Mouse (Mus musculus): ENCODE data around the gene Dtd1.

Dtd1 gene

DNA sequence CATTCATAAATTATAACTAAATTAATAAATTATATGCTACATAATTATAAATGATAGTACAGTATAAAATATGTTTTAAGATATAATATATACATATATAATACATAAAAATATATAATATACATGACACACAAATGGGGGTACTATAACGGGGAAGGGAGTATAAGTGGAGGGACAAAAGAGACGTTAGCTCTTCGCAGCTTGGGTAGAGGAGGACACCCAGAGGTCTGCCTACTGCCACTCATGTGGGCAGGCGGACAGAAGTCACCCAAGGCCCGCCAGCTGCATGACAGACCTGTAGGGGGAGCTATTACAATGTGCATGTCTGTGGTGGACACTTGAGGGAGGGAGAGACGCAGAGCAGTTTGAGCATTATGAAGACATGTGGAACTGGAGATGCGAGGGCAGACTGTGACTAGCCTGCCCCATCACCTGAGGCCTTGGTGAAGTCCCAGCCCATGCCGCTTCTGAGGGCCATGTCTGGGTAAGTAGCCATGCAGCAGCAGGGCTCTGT lies 92.6 kb downstream of the Dtd1 start:
- CTCF ChIA-PET: interaction anchor here in 3 of 4 experiments (0.6 to 1.6 kb wide), 7 partner anchors 9 to 43 kb away, joined by 3 to 9 read pairs (median 3); no protein-coding TSS in a partner anchor
- POLR2A ChIA-PET: no interaction called here

DNA sequence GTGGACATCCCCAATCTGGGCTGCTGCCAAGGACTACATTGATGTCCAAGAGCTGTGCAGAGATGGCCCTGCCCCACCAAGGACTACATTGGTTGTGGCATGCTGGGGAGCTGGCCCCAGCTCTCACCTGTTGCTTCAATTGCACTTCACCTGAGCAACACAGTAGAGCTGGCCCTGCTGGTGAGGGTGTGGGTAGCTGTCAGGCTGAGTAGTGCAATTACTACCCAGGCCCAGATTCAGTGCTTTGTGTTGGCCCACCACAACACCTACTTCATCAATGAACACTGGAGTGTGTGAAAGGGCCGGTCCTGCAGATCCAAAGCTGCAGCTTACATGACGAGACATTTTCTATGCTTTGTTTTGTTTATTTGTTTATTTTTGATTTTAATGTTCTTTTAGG lies 93.1 kb downstream of the Dtd1 start:
- ChIA-PET POLR2A (no interaction called here), CTCF (interaction anchor here in 3 of 4 experiments (0.6 to 1.6 kb wide), 8 partner anchors 9 to 703 kb away, joined by 3 to 9 read pairs (median 3); no protein-coding TSS in a partner anchor)

DNA sequence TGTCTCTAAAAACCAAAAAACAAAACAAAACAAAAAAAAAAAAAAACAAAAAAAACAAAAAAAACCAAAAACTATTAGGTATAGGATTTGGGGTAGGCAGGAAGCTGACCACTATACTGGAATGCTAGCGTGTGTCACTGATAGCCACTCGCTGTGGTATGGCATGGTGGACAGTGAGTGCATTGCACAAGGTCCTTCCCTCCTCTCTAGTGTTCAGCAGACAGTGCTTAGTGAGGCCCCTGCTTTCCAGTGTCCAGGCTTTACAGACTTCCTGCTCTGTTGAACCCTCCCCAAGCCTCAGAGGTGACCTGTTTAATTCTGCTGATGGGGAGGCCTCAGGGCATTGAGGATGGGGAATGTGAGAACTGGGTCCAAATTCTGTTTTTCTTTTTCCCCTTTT lies 95.2 kb downstream of the Dtd1 start:
- ChIA-PET POLR2A (interaction anchor here in 1 of 4 experiments (0.7 kb wide), 1 partner anchor 1610 kb away, joined by 3 read pairs; no protein-coding TSS in a partner anchor), CTCF (no interaction called here)

DNA sequence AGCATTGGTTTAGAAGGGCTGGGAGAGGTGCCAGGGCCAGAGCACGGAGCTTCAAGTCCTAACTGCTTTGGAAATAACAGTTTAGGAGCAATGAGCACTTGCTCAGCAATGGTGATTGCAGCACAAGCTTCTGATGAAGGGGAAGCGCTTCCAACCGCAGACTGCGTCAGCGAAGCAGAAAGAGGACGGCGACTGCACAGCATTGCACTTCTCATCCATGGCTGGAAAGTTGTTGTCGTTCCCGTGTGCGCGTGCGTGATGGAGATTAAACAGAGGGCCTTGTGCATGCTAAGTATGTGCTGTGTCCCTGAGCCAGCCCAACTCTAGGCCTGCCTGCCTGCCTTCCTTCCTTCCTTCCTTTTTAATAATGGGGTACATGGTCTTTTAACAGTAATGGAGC lies 98.3 kb downstream of the Dtd1 start:
- ChIA-PET POLR2A (interaction anchor here in 2 of 4 experiments (0.5 to 0.6 kb wide), 2 partner anchors 85 to 87 kb away, joined by 3 read pairs; no protein-coding TSS in a partner anchor), CTCF (no interaction called here)

DNA sequence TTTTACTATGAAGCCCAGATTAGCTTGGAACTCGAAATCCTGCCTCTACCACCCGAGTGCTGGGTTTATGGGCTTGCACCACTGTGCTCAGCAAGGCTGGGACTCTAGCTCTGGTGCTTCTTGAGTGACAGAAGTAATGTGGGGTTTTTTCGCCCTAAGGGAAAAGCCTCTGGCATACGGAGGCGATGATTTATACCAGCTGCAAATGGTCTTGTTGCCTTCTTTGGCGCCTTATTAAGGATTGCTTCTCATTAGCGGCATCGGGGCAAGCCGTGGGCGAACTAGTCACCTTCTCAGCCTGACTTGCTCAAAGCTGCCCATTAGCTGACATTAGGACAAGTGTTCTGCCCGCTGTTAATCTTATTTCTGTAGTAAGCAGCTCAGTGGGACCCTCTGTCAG lies 100.9 kb downstream of the Dtd1 start:
- ChIA-PET POLR2A (no interaction called here), CTCF (interaction anchor here in 1 of 4 experiments (0.6 kb wide), 1 partner anchor 12 kb away, joined by 3 read pairs; no protein-coding TSS in a partner anchor)

DNA sequence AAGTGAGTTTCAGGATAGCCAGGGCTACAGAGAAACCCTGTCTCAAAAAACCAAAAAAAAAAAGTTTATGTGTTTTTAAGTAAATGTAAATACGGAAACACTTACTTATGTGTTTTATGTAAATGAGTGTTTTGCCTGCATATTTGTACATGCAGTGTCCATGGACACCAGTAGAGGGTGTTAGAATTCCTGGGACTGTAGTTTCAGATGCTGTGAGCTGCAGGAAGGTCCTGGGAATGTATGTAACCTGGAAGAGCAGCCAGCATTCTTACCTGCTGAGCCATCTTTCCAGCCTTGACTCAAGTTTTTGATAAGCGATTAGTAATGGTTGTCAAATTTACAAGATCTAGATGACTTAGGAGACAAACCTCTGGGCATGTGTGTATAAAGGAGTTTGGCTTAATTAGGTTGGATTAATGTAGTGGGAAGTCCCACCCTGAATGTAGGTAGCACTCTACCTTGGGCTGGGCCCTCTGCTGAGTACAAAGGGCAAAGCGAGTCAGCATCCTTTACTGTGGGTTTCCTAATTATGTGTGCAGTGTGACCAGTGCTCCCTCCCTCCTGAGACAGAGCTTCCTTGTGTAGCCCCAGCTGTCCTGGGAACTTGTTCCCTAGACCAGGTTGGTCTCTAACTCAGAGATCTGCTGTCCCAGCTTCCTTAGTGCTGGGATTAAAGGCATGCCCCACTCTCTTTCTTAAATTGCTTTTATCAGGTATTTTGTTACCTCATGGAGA lies 101.9 kb downstream of the Dtd1 start:
- CTCF ChIA-PET: interaction anchor here in 1 of 4 experiments (0.7 to 1.2 kb wide), 4 partner anchors 9 to 102 kb away, joined by 3 to 8 read pairs (median 3); partner anchors contain the start of gene Dtd1

DNA sequence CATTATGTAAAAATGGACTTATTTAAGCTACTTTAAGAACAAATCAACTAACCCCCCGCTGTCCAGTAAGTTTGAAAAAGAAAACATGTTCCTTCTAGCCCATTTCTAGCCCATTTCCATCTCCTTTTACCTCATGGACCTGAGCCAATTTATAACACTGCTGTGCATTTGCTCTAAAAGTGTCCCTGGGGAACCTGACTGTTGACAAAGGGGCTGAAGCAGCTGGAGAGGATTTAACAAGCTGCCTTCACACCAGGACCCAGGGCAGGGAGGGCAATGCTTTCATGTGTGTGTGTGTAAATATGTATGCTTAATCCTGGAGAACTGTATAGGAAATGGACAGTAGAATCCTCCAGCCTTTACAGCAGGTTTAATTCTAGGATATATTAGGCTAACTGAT lies 109.6 kb downstream of the Dtd1 start:
- CTCF ChIA-PET: no interaction called here
- POLR2A ChIA-PET: no interaction called here

More for the DNA sequence above, 101.9 kb downstream of the Dtd1 start:
- POLR2A ChIA-PET: no interaction called here

DNA sequence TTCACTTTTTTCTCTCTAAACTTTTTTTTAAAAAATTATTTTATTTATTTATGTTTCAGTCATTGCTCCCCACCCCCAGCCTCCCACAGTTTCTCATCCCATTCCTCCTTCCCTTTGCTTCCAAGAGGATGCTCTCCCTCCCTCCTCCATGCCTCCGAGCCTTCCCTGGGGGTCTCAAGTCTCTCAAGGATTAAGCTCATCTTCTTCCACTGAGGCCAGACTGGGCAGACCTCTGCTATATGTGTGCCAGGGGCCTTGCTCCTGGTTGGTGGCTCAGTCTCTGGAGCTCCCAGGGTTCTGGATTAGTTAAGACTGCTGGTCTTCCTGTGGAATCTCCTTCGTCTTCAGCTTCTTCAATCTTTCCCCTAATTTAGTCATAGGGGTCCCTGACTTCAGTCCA lies 110.0 kb downstream of the Dtd1 start:
- CTCF ChIA-PET: no interaction called here
- POLR2A ChIA-PET: no interaction called here

DNA sequence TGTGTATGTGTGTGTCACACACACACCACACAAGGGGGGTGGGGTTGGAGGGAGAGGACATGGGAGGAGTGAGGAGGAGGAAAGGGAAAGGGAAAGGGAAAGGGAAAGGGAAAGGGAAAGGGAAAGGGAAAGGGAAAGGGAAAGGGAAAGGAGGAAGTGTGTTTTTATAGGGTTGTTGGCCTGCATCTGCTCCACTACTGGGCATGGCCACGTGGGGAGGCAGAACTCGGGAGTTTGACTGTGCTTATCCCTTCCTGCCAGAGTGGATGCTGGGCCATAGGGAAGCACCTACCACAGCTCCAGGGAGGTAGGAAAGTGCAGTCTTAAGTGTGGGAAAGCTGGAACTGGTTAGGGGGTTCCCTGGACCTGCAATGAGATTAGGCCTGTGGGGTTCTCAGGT lies 114.9 kb downstream of the Dtd1 start:
- POLR2A ChIA-PET: interaction anchor here in 2 of 4 experiments (1.3 to 1.6 kb wide), 4 partner anchors 10 to 121 kb away, joined by 3 to 6 read pairs (median 4); partner anchors contain the start of gene Smim26 (in 1 of the 2)
- CTCF ChIA-PET: interaction anchor here in 1 of 4 experiments (0.5 to 1.1 kb wide), 2 partner anchors 13 to 54 kb away, joined by 3 read pairs; no protein-coding TSS in a partner anchor

DNA sequence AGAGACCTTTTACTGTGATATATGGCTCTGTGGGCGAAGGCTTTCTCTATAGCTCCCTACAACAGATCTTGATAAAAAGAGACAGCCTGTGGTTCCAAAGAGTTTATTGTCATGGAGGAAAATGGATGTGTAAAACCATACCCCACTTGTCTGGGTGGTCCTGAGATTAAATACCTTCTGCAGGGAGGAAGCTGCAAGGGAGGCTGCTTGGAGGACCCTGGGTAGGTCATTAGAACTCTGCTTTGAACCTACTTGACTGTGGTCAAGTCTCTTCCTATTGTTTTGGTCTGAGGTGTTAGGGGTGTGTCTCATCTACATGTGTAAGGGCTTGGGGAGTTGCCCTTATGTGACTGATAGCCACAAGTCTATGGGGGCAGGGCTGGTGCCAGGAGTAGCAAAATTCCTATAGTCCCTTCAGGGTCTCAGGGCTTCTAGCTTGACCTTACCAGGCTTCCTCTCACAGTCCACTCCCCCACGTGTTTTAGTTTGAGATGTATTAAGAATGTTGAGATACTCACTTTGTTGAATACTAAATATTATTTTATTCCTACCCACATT lies 115.6 kb downstream of the Dtd1 start:
- ChIA-PET POLR2A (interaction anchor here in 2 of 4 experiments (0.6 to 1.6 kb wide), 8 partner anchors 9 to 1056 kb away, joined by 3 to 6 read pairs (median 3); partner anchors contain the start of gene Smim26 (in 1 of the 2)), CTCF (interaction anchor here in 2 of 4 experiments (0.6 to 1.1 kb wide), 3 partner anchors 9 to 927 kb away, joined by 3 read pairs; no protein-coding TSS in a partner anchor)

DNA sequence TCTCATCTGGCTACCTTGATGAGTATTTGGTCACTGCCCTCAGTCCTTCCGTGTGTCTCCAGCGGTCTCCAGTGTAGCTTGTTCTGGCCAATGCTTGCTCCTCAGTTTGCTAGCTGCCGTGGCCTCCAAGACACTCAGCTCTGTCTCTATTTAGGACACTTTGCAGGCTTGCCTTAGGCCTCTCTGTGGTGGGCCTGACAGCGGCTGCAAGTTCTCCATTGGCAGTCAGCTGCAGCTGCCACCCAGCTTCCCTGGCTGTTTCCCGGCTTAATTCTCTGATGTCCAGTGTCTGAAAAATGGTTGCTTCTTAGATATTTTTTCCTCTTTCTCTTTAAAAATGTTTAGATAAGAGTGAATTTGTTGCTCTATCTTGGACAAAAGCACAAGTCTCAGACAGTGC lies 116.6 kb downstream of the Dtd1 start:
- CTCF ChIA-PET: interaction anchor here in 2 of 4 experiments (0.6 to 1.1 kb wide), 3 partner anchors 9 to 926 kb away, joined by 3 read pairs; no protein-coding TSS in a partner anchor
- POLR2A ChIA-PET: interaction anchor here in 3 of 4 experiments (0.5 to 1.6 kb wide), 8 partner anchors 8 to 814 kb away, joined by 3 to 6 read pairs (median 3); partner anchors contain the start of genes Dtd1 (in 1 of the 3) and Smim26 (in 1 of the 3)

DNA sequence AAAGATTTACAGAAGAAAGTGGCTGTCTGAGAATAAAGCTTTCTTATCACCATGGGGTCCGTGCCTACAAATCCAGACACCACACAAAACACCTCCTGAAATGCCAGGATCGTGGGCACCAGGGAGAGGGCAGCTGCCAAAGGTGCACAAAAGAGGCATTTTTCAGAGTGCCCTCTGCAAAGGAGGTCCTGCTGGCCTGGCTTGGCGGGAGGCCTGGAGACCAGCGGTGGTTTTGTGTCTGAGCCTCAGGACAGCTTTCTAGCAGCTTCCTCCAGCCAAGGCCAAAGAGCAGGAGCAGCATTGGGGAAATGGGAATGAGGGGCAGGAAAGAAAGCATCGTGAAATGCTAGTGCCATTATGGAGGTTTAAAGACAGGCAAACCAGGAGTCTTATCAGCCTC lies 118.6 kb downstream of the Dtd1 start:
- POLR2A ChIA-PET: interaction anchor here in 1 of 4 experiments (0.9 to 1.1 kb wide), 3 partner anchors 62 to 876 kb away, joined by 3 read pairs; partner anchors contain the start of gene Sec23b
- CTCF ChIA-PET: interaction anchor here in 1 of 4 experiments (0.6 kb wide), 1 partner anchor 435 kb away, joined by 3 read pairs; no protein-coding TSS in a partner anchor

DNA sequence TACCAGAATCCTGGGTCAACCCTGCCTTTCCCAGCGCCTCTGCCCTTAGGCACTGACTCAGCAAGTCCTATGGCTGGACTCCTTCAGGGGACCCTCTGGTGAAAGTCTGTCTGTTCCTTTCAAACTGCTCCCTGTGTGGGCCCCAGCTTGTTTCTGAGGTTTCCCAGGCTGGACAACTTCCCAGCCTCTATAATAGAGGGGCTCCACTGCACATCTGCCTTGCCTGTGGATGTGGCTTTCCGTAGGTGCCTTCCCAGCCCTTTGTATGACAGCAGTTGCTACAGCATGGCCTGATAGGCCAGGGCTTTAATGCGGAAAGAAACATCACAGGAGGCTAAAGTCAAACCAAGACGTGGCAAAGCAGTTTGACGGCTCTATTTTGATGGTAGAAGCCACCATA lies 119.6 kb downstream of the Dtd1 start:
- POLR2A ChIA-PET: no interaction called here

DNA sequence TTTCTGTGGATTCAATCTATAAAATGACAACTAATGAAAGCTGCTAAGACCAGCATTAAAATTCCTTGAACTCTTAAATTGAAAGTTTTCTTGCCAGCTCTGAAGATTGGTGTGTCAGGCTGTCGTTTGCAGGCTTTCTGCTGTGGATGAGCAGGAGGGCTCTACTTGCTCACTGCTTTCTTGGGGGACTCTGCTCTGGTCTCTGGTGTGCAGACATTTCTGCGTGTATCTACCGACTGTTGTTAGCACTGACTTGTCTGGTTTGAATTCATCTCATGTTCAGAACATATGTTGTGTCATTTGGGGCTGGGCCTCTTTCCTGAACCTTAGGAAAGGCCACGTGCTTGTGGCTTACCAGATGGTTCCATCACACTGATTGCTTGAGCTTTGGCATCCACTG lies 120.0 kb downstream of the Dtd1 start:
- POLR2A ChIA-PET: no interaction called here
- CTCF ChIA-PET: no interaction called here

More for the DNA sequence above, 119.6 kb downstream of the Dtd1 start:
- CTCF ChIA-PET: no interaction called here

DNA sequence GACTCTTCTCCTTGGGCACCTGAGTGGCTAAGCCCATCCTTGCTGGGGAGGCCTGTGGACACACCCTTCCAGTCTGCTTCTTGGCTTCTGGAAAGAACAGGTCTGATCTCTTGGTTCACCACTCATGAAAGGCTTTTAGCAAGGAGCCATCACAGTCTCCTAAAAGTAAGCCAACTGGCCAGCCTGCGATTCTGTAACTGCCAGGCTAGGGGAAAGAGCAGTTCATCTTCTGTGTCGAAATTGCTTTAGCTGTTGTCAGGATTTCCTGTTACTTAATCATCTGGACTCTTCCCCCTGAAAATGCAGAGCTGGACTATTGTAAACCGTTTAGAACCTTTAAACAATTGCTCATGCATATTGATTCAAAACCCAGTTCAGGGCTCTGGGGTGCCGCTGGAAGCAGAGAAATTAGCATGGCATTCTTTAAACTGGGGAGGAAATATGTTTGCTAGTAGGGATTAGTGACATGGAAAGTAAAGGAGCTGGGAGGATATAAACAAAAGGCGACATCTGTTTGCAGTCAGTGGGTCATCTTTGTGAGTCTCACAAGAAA lies 120.8 kb downstream of the Dtd1 start:
- ChIA-PET CTCF (no interaction called here), POLR2A (no interaction called here)

DNA sequence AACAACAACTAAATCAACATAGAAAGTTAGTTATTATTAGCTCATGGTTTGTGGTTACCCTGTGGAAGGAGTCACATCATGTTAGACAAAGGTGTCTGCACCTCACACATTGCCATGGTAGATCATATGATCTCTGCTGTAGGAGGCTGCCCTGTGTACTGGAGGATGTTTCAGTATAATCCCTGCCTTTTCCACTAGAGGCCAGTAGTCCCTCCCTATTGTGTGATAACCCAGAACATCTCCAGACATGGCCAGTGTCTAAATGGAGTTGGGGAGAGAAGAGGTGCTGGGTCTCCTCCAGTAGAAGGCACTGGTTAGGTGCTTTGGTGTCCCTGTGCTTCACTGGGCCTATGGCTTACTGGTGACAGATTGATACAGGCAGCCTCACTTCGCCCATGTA lies 125.0 kb downstream of the Dtd1 start:
- ChIA-PET CTCF (interaction anchor here in 1 of 4 experiments (1.4 kb wide), 1 partner anchor 9 kb away, joined by 3 read pairs; no protein-coding TSS in a partner anchor), POLR2A (interaction anchor here in 1 of 4 experiments (1.1 kb wide), 1 partner anchor 9 kb away, joined by 3 read pairs; no protein-coding TSS in a partner anchor)

DNA sequence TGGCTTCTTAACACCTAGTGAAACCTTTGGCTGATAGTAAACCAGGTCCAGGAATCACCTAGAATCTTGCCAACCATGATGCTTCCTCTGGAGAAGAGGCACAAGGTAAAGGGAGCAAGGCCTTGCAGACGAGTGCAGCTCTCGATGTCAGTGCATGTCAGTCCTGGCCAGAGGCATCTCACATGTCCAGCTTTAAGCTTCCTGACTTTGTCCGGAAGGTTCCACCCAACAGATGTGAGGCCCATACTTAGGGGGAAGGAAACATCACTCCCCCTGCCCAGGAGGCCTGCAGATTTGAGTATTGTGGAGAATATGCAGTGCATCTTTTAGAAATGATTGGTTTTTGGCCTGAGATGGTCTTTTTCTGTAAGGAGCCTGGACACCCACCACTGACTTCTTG lies 127.4 kb downstream of the Dtd1 start:
- CTCF ChIA-PET: no interaction called here
- POLR2A ChIA-PET: no interaction called here

DNA sequence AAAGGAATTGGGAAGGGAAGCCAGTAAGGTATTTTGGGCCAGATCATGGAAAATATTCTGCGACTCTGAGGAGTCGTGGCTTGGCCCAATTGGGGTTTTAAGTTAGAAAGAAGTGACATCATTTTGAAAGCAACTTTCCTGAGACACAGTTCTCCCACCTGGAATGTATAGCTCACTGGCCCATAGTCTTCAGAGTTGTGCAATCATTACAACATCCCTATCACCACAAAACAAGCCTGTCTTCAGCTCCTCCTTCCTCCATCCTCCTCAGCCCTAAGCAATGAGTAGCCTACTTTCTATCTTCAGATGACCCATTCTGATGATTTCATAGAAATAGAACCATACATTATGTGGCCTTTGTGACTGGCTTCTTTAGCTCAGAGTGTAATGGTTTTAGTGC lies 130.1 kb downstream of the Dtd1 start:
- CTCF ChIA-PET: no interaction called here
- POLR2A ChIA-PET: no interaction called here

DNA sequence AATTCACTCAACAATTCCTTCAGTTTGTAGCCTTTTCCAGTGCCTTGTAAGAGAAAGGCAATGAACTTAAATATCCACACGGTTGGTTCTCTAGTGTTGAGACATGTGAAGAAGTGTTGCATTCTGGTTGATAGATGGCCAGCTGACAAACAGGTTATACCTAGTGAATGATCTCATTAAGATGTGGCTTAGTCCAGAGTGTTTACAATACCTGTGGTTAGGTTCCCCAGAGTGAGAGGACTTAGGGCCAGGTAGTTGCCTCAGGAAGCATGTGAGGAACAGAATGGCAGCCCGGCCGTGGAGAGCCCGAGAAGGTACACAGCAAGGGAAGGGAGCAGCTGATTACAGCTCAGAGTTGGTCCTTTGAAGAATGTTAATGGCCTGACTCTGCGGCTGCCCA lies 138.5 kb downstream of the Dtd1 start:
- POLR2A ChIA-PET: no interaction called here
- CTCF ChIA-PET: no interaction called here

DNA sequence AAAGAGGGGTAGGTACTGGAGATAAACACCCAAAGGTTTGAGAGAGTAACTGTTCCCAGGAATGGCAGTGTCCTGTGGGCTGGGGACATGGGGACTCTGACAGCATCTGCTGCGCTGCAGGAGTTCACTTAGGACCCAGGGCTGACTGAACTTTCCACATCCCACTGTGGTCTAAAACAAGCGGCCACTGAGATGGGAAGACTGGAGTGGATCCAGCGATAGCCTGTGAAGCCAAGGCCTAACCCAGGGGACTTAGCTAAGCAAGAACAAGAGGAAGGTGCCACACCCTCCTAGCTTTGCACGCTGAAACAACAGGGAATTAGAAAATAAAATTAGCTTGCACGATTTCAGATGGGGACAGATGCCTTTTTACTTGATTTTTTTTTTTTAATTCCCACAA lies 138.9 kb downstream of the Dtd1 start:
- ChIA-PET POLR2A (no interaction called here), CTCF (no interaction called here)

Measured in embryonic stem cell, embryonic (primary cell).